21 mouse cellular contexts compared by ENCODE assay signal in genomic region chr9:72450363-72450762, GRCm38 (mm10). TPM values are rescaled to one million over a fixed set of nuclear protein-coding genes. Genes with fewer than 3 reads are reported as not detected.
DNase-seq lines count a peak whose midpoint lies in the region; ATAC-seq and TF ChIP-seq lines count a peak whose summit lies in the region.
"Had no signal": no experiment of that assay in that cellular context is flagged by ENCODE, and none has a peak within 500 bp of the region (broad histone marks: within the 10 kb centered on the region; RNA-seq: fewer than 3 reads in every experiment).

No protein-coding gene starts in this region.

- TF ChIP-seq POLR2A in CH12.LX (IDR thresholded peaks at IDR 0.05; ENCODE audit: low read depth, low read length), result no peak

- H3K36me3 ChIP-seq in heart, embryonic 15.5 days, result 0 out of 2 replicates have a peak, but pooled peaks cover 4% of the 10 kb centered on the region
- H3K36me3 ChIP-seq in heart, embryonic 10.5 days, result peaks cover 49% of the 10 kb centered on the region
- H3K36me3 ChIP-seq in liver, embryonic 13.5 days, result peaks cover 99% of the 10 kb centered on the region
- H3K36me3 ChIP-seq in liver, postnatal 0 days (replicated peaks; ENCODE audit: insufficient read depth, low read length), result peaks cover 40% of the 10 kb centered on the region
- peaks cover 38 to 73% of the 10 kb centered on the region in 2 experiments for H3K36me3 ChIP-seq in CH12.LX (replicated peaks in 1 of 2; ENCODE audit: control insufficient read depth in 1 of 2, insufficient read depth in 1 of 2, low read length in 1 of 2)
- H3K36me3 ChIP-seq in stomach, postnatal 0 days (ENCODE audit: control insufficient read depth, insufficient read depth, low read length), result no peaks in the 10 kb centered on the region

- in situ Hi-C loops in CH12.LX (cut with MboI; ENCODE audit: low pct_ligation_motif_present, low pct_unique_long_range_greater_than_20kb, low sequenced_read_pairs), result no loop called here

- 78% methylated on average over 1 of the region's 1 CpGs for WGBS in heart, embryonic 15.5 days
- WGBS in heart, embryonic 10.5 days, result 92% methylated on average over 1 of the region's 1 CpGs
- 82% methylated on average over 1 of the region's 1 CpGs for WGBS in liver, embryonic 13.5 days (ENCODE audit: insufficient replicate concordance)
- WGBS in liver, postnatal 0 days (ENCODE audit: insufficient replicate concordance), result 81% methylated on average over 1 of the region's 1 CpGs
- WGBS in stomach, postnatal 0 days, result 39% methylated on average over 1 of the region's 1 CpGs

- H3K9ac ChIP-seq in heart, embryonic 15.5 days, result no peak overlapping the region
- no peak overlapping the region for H3K9ac ChIP-seq in liver, embryonic 13.5 days
- H3K9ac ChIP-seq in liver, postnatal 0 days (replicated peaks), result no peak overlapping the region
- H3K9ac ChIP-seq in CH12.LX (ENCODE audit: insufficient read depth, low read depth), result no peak overlapping the region
- H3K9ac ChIP-seq in stomach, postnatal 0 days (ENCODE audit: low read length), result no peak overlapping the region
- H3K9ac ChIP-seq: embryonic facial prominence, embryonic 13.5 days; forebrain, embryonic 13.5 days; forebrain, postnatal 0 days; hindbrain, embryonic 14.5 days had no signal

- H3K4me3 ChIP-seq in heart, embryonic 15.5 days, result no peak overlapping the region
- no peak overlapping the region for H3K4me3 ChIP-seq in heart, embryonic 10.5 days
- H3K4me3 ChIP-seq in liver, embryonic 13.5 days (replicated peaks), result no peak overlapping the region
- no peak overlapping the region for H3K4me3 ChIP-seq in liver, postnatal 0 days (ENCODE audit: low read depth, low read length)
- no peak overlapping the region for H3K4me3 ChIP-seq in CH12.LX (replicated peaks in 1 of 3; ENCODE audit: low read depth in 2 of 3, low read length in 2 of 3, poor library complexity in 1 of 3)
- H3K4me3 ChIP-seq in stomach, postnatal 0 days (ENCODE audit: low read depth, low read length), result no peak overlapping the region
- H3K4me3 ChIP-seq: embryonic facial prominence, embryonic 13.5 days; forebrain, embryonic 13.5 days; hindbrain, embryonic 10.5 days had no signal

- H3K4me1 ChIP-seq in heart, embryonic 15.5 days (replicated peaks), result peaks cover 15% of the 10 kb centered on the region
- peaks cover 10% of the 10 kb centered on the region; the same call in 1 of the 2 replicates for H3K4me1 ChIP-seq in heart, embryonic 10.5 days
- H3K4me1 ChIP-seq in liver, embryonic 13.5 days (replicated peaks), result peaks cover 55% of the 10 kb centered on the region
- peaks cover 12% of the 10 kb centered on the region; the same call in 1 of the 2 replicates for H3K4me1 ChIP-seq in liver, postnatal 0 days (ENCODE audit: insufficient read depth)
- peaks cover 8 to 43% of the 10 kb centered on the region in 2 experiments for H3K4me1 ChIP-seq in CH12.LX (ENCODE audit: control insufficient read depth in 1 of 2, insufficient read depth in 2 of 2)
- no peaks in the 10 kb centered on the region for H3K4me1 ChIP-seq in stomach, postnatal 0 days (replicated peaks; ENCODE audit: control insufficient read depth, insufficient read depth)
- H3K4me1 ChIP-seq: embryonic facial prominence, embryonic 13.5 days; forebrain, embryonic 13.5 days; hindbrain, embryonic 10.5 days had no signal

- dilution Hi-C loops in CH12.LX (cut with MboI; ENCODE audit: extremely low pct_ligation_motif_present, extremely low pct_unique_long_range_greater_than_20kb, low sequenced_read_pairs), result no loop called here

- H3K27ac ChIP-seq in heart, embryonic 15.5 days, result 0 out of 2 replicates have a peak overlapping the region, but pooled peaks have one; percentile 27
- no peak overlapping the region for H3K27ac ChIP-seq in heart, embryonic 10.5 days
- peak overlapping the region; percentile 37; the same call in 1 of the 2 replicates for H3K27ac ChIP-seq in liver, embryonic 13.5 days
- H3K27ac ChIP-seq in liver, postnatal 0 days (ENCODE audit: low read depth), result no peak overlapping the region
- H3K27ac ChIP-seq in CH12.LX (ENCODE audit: insufficient read depth, low read depth), result peak overlapping the region; percentile 46; the same call in 1 of the 2 replicates
- H3K27ac ChIP-seq in stomach, postnatal 0 days (replicated peaks), result no peak overlapping the region
- H3K27ac ChIP-seq: embryonic facial prominence, embryonic 13.5 days; forebrain, embryonic 13.5 days; hindbrain, embryonic 10.5 days; hindbrain, embryonic 14.5 days had no signal

- H3K79me2 ChIP-seq in CH12.LX (replicated peaks; ENCODE audit: control insufficient read depth, extremely low read depth, insufficient read depth, poor library complexity, severe bottlenecking), result no peaks in the 10 kb centered on the region

- no peaks in the 10 kb centered on the region for H3K9me3 ChIP-seq in heart, embryonic 15.5 days (replicated peaks)
- no peaks in the 10 kb centered on the region for H3K9me3 ChIP-seq in heart, embryonic 10.5 days
- no peaks in the 10 kb centered on the region for H3K9me3 ChIP-seq in liver, embryonic 13.5 days (replicated peaks)
- no peaks in the 10 kb centered on the region for H3K9me3 ChIP-seq in liver, postnatal 0 days (ENCODE audit: low read length)
- no peaks in the 10 kb centered on the region for H3K9me3 ChIP-seq in CH12.LX (replicated peaks; ENCODE audit: low read length)
- H3K9me3 ChIP-seq in stomach, postnatal 0 days (ENCODE audit: control insufficient read depth, low read length), result no peaks in the 10 kb centered on the region
- H3K9me3 ChIP-seq: embryonic facial prominence, embryonic 13.5 days; forebrain, embryonic 13.5 days; hindbrain, embryonic 10.5 days had no signal

- no peak for TF ChIP-seq RAD21 in CH12.LX (IDR thresholded peaks at IDR 0.05; ENCODE audit: low read depth, low read length)

- no peak overlapping the region for H3K4me2 ChIP-seq in heart, embryonic 15.5 days
- H3K4me2 ChIP-seq in liver, embryonic 13.5 days, result no peak overlapping the region
- no peak overlapping the region for H3K4me2 ChIP-seq in liver, postnatal 0 days (ENCODE audit: low read depth, low read length)
- peak overlapping the region; percentile 72 for H3K4me2 ChIP-seq in CH12.LX (ENCODE audit: insufficient read depth, low read depth, poor library complexity, severe bottlenecking)
- no peak overlapping the region for H3K4me2 ChIP-seq in stomach, postnatal 0 days (replicated peaks; ENCODE audit: low read depth)
- H3K4me2 ChIP-seq: embryonic facial prominence, embryonic 13.5 days; forebrain, embryonic 13.5 days; hindbrain, embryonic 14.5 days had no signal

- TF ChIP-seq EP300 in liver, postnatal 0 days (IDR thresholded peaks at IDR 0.05; ENCODE audit: low read depth), result no peak
- peak; percentile 51; the same call in 1 of the 2 replicates for TF ChIP-seq EP300 in CH12.LX (IDR thresholded peaks at IDR 0.05; ENCODE audit: low read length)
- no peak for TF ChIP-seq EP300 in stomach, postnatal 0 days (optimal IDR thresholded peaks at IDR 0.05)

- DNase-seq in heart, embryonic 10.5 days (ENCODE audit: low spot score), result no peak
- DNase-seq in liver, embryonic 13.5 days, result no peak
- no peak for DNase-seq in liver, postnatal 0 days
- DNase-seq in CH12.LX (ENCODE audit: extremely low read depth), result peak; percentile 70
- no peak for DNase-seq in stomach, postnatal 0 days (ENCODE audit: low spot score)
- no peak for DNase-seq in urinary bladder, postnatal 36 days (ENCODE audit: low spot score in 2 of 2)
- DNase-seq: adrenal gland, postnatal 14 days; B cell, adult 2 months; cerebellum, adult 11-12 months; cerebellum, adult 9-10 months; cerebellum, postnatal 25 days; forebrain, postnatal 0 days; gastrocnemius, adult 2 months; gastrocnemius, postnatal 25 days had no signal

- peak; percentile 38; the same call in 1 of the 2 replicates for ATAC-seq in heart, embryonic 15.5 days (replicated peaks; ENCODE audit: insufficient number of reproducible peaks, insufficient read depth, low FRiP score, low read depth)
- no peak for ATAC-seq in liver, embryonic 13.5 days (ENCODE audit: low read depth)
- ATAC-seq in liver, postnatal 0 days, result no peak
- ATAC-seq in stomach, postnatal 0 days (ENCODE audit: low FRiP score, low TSS enrichment), result 0 out of 2 replicates have a peak, but pooled peaks have one; percentile 15
- ATAC-seq: forebrain, embryonic 13.5 days; forebrain, postnatal 0 days; intestine, embryonic 16.5 days; Patski had no signal

- H3K27me3 ChIP-seq in heart, embryonic 15.5 days, result no peaks in the 10 kb centered on the region
- no peaks in the 10 kb centered on the region for H3K27me3 ChIP-seq in heart, embryonic 10.5 days (ENCODE audit: insufficient read depth, poor library complexity, severe bottlenecking)
- no peaks in the 10 kb centered on the region for H3K27me3 ChIP-seq in liver, embryonic 13.5 days
- H3K27me3 ChIP-seq in liver, postnatal 0 days (ENCODE audit: insufficient read depth, low read length), result no peaks in the 10 kb centered on the region
- no peaks in the 10 kb centered on the region for H3K27me3 ChIP-seq in CH12.LX (replicated peaks)
- H3K27me3 ChIP-seq in stomach, postnatal 0 days (ENCODE audit: control insufficient read depth, insufficient read depth, low read length), result no peaks in the 10 kb centered on the region
- H3K27me3 ChIP-seq: embryonic facial prominence, embryonic 13.5 days; forebrain, embryonic 13.5 days; Patski had no signal

- no peak for TF ChIP-seq CTCF in liver, postnatal 0 days (IDR thresholded peaks at IDR 0.05; ENCODE audit: low read depth)
- TF ChIP-seq CTCF in CH12.LX (conservative IDR thresholded peaks at IDR 0.05 in 1 of 2, IDR thresholded peaks at IDR 0.05 in 1 of 2; ENCODE audit: low read depth in 2 of 2, low read length in 2 of 2), result no peak
- no peak for TF ChIP-seq CTCF in stomach, postnatal 0 days (IDR thresholded peaks at IDR 0.05; ENCODE audit: low read depth)

RNA-seq across cellular contexts. Expression of gene Mns1, which starts 12.6 kb away (rescaled TPM):
- polyA plus RNA-seq in heart, embryonic 15.5 days (2015; fragmentation: Nextera tagmentation; extraction: Ambion mirVana), result 13.1 and 14.0 TPM in 2 replicates
- polyA plus RNA-seq in heart, embryonic 10.5 days (2016; fragmentation: Nextera tagmentation; extraction: Ambion mirVana), result 22.0 and 34.1 TPM in 2 replicates
- polyA plus RNA-seq in liver, embryonic 13.5 days (2015; fragmentation: Nextera tagmentation; extraction: Ambion mirVana), result 101 and 144 TPM in 2 replicates
- 36.4 and 41.9 TPM in 2 replicates for polyA plus RNA-seq in liver, postnatal 0 days (2015; fragmentation: Nextera tagmentation; extraction: Ambion mirVana)
- total RNA-seq in CH12.LX (2012; rRNA removed) (19.4 and 32.2 TPM in 2 replicates), CH12.LX (2014; rRNA removed) (16.7 and 19.8 TPM in 2 replicates)
- 66.0 and 87.7 TPM in 2 replicates for polyA plus RNA-seq in CH12.LX (2012; ENCODE audit: insufficient read length, low read depth)
- 4.0 and 5.0 TPM in 2 replicates for polyA plus RNA-seq in stomach, postnatal 0 days (2015; fragmentation: Nextera tagmentation; extraction: Ambion mirVana)

RNA-seq across cellular contexts. Expression of gene Tex9, which starts 41.6 kb away (rescaled TPM):
- polyA plus RNA-seq in heart, embryonic 15.5 days (2015; fragmentation: Nextera tagmentation; extraction: Ambion mirVana), result 12.6 and 14.8 TPM in 2 replicates
- polyA plus RNA-seq in heart, embryonic 10.5 days (2016; fragmentation: Nextera tagmentation; extraction: Ambion mirVana), result 16.6 and 27.0 TPM in 2 replicates
- polyA plus RNA-seq in liver, embryonic 13.5 days (2015; fragmentation: Nextera tagmentation; extraction: Ambion mirVana), result 6.2 and 8.1 TPM in 2 replicates
- 4.1 and 4.9 TPM in 2 replicates for polyA plus RNA-seq in liver, postnatal 0 days (2015; fragmentation: Nextera tagmentation; extraction: Ambion mirVana)
- total RNA-seq in CH12.LX (2012; rRNA removed), result 12.7 and 16.7 TPM in 2 replicates
- 12.1 and 17.0 TPM in 2 replicates for total RNA-seq in CH12.LX (2014; rRNA removed)
- polyA plus RNA-seq in CH12.LX (2012; ENCODE audit: insufficient read length, low read depth), result 27.4 and 29.2 TPM in 2 replicates
- polyA plus RNA-seq in stomach, postnatal 0 days (2015; fragmentation: Nextera tagmentation; extraction: Ambion mirVana), result 9.6 and 10.8 TPM in 2 replicates

Comparison
In these comparisons a context has a peak if more than half of its experiments do, and no peak if none do; other contexts are left out.
1. H3K27ac ChIP-seq: peak in heart, embryonic 15.5 days (single experiment), liver, embryonic 13.5 days (single experiment) and CH12.LX (single experiment); none in heart, embryonic 10.5 days (single experiment), liver, postnatal 0 days (single experiment) and stomach, postnatal 0 days (single experiment).
2. ATAC-seq: peak in heart, embryonic 15.5 days (single experiment) and stomach, postnatal 0 days (single experiment); none in liver, embryonic 13.5 days (single experiment) and liver, postnatal 0 days (single experiment).